Mouse (Mus musculus) heart, adult 8-10 months (tissue): ENCODE results near the gene Cpne1. TPM values are rescaled to one million over a fixed set of nuclear protein-coding genes. Genes with fewer than 3 reads are reported as not detected.
"Not testable (repeated sequence)": the region's sequence is repeated elsewhere in the genome, so short reads cannot be mapped to it uniquely, and the experiment has no call there.

Source experiments
- DNase-seq: peaks from one replicate; pipeline ENCODE4 v3.0.0; 2022; ENCODE audit warnings: low spot score
- total RNA-seq, 4 experiments: library from RNA; stranded (reverse); gene quantifications; 2 replicates each; pipeline ENCODE4 v1.2.4; 2022

Gene Cpne1
- 10 to 100 TPM in 3 of 4 experiments, 1 to 10 TPM in 1; 9.4 to 13.7 (median 11.9) TPM for total RNA-seq

DNA sequence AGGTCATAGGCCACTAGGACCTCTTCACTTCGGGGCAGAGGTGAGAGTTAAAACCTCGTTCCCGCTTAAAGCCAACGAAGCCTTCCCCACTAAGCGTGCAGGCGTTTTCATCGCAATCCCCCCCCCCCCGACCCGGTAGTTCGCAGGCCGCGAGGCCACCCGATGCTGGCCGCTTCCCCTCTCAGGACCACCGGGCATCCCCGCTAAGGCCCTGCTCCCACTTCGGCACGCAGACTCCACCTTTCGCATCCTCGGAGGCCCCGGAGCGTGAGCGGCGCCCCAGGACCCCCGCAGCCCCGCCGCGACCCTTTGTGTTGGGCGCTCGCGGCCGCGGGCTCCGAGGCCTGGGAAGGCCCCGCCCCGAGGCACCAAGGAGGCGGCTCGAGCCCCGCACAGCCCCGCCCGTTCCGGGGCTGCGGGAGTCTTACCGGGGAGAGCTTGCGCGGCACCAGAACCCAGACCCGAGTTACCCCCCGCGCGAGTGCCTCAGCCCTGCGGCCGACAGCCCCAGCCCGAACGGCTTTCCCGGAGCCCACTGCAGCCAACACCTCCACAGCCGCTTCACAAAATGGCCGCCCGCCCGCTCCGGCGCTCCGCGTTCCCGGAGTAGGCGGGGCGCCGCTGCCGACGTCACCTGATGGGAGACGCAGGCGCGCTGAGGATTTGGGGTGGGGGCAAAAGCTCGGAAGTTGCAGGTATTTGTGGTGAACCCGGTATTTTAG lies at the start of gene Cpne1, which contains the start of gene Rbm12:
Cpne1 (minus strand) TSS at position 608 of the 722 bp plus-strand sequence.
Rbm12 (minus strand) TSS at position 621 of the 722 bp plus-strand sequence.
- DNase-seq: peak; percentile 86

DNA sequence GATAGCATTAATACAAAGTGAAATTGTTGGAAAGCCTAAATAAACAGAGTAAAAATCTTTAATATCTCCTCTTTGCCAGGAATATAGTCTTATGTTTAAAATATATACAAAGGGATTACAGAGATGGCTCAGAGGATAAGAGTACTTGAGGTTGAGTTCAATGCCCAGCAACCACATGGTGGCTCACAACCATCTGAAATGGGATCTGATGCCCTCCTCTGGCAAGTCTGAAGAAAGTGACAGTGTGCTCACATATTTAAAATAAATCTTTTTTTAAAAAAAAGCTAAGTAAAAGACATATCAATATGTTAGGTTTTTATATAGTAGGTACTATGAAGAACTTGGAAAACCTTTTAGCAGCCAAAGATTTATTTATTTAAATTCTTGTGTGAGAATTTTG lies 39.8 kb upstream of the Cpne1 start:
- no peak for DNase-seq

DNA sequence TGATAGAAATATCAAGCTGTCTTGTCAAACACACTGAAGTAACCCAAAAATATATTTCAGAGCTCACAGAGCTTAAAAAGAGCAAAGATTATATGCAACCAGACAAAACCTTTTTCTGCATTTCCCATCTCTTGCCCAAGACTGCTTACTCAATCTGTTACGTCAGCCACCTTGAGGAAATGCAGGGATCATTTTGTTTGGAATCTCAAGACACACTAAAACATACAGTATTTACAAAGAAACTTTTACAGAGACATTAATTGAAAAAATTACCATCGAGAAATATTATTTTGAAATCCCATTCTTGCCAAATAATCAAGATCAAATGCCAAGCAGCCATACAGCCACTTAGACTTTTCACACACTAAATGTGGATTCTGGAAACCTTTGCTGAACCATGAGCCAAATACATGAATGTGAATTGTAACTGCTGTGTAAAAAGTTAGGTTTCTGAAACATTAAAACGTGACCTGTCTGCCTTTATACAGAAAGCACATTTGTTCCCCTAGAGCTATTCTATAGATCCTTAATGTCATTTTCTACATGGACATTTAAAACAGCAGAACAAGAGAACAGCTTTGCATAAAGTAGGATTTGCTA lies 35.7 kb upstream of the Cpne1 start:
- no peak for DNase-seq

DNA sequence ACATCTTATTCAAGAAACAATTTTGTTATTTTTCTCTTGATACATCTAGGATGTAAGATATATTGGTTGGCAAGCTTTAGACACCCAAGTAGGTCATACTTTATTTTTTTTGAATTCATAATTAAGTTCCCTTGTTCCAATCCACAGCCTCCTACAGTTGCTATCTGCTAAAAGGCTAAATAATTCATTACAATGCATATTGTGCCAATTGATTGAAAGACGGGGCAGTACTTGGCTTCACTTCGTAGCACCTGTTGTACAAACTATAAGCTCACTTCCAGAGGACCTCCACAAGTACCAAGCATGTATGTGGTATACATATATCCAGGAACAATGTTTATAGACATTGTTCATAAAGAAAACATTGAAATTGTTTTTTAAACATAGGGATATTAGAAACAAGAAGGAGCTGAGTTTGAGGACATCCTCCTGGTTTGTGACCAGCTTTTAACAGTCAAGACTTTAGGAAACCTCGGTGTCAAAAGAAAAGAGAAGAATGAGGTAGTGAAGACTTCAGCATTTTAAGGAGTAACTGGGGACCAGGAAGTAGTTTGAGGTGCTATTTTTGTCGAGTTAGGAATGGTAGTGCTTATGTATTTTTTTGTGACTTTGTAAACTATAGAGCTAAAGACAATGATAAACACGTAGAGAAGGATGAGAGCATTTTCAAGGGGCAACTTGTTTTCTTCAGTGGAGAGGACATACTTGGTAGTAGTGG lies 34.7 kb upstream of the Cpne1 start:
- DNase-seq: no peak

DNA sequence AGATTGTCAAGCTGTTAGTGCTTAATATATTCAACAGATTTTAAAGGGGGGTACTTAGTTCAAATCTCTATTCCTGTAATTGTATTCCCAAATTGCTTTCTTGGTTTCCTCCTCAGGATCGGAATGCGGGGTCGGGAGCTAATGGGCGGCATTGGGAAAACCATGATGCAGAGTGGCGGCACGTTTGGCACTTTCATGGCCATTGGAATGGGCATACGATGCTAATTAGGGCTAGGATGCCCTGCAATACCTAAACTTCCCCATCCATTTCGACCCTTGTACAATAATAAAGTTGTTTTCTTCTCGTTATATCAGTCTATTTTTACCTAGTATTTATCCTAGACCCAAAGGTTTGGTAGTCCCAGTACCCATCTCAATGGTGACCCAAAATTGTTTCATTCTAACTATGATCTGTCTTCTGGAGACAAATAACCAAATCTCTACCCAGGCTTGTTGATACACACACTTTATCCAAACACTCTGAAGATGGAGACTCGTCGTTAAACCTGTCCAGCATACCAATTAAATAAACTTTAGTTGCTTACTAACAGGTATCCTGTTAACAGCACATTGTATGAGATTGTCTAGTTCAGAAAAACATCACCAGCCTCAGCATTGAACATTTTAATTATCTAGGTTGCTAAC lies 33.8 kb upstream of the Cpne1 start:
- DNase-seq: no peak

GRCm38 (mm10) chr2:156143953-156144724 lies 32.4 kb upstream of the Cpne1 start, which contains the start of the genes Romo1 and Nfs1:
Gene Romo1, plus strand, starts transcription at chr2:156144039.
Gene Nfs1, minus strand, starts transcription at chr2:156144186.
- DNase-seq: peak; percentile 86

- no peak for DNase-seq
Observed at GRCm38 (mm10) chr2:156143367-156143766, 31.6 kb upstream of the Cpne1 start.

GRCm38 (mm10) chr2:156142820-156143219 lies 31.1 kb upstream of the Cpne1 start:
- no peak for DNase-seq

- no peak for DNase-seq
Observed at GRCm38 (mm10) chr2:156135695-156136094, 23.9 kb upstream of the Cpne1 start.

DNA sequence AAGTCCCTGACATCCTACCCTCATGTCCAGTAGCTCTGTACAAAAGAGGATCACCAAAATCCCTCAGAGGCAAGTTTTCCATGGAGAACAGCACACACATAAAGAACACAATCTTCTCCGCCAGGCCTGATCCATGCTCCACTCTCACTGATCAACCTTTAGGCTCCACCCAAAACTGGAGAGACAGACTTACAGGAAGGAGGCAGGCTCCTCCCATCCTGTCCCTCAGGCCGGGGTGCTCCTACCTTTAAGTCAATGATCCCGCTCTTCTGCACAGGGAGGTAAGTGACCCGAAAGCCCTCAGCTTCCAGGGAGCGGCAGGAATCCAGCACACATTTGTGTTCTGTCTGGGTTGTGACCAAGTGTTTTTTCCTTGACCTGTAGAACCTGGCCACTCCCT lies 22.4 kb upstream of the Cpne1 start:
- no peak for DNase-seq

DNA sequence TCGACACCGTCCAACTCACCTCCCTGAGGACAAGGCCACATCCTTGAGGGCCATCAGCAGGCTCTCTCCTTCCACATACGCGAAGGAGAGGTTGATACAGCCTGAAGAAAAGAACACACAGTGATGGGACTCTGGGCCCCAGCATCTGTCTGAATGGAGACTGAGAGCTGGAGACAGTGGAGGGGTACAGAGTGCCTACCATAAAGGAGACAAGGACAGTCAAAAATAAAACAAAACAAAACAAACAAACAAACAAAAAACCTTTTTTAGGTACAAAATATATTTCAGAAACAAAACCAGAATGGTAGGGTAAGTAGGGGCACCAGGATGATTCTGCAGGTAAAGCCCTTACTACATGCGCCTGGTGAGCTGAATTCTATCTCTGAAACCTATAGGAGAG lies 15.2 kb upstream of the Cpne1 start, which contains the start of gene Gm28036:
Gm28036 (minus strand) TSS at position 101 of the 400 bp plus-strand sequence.
- DNase-seq: no peak

DNA sequence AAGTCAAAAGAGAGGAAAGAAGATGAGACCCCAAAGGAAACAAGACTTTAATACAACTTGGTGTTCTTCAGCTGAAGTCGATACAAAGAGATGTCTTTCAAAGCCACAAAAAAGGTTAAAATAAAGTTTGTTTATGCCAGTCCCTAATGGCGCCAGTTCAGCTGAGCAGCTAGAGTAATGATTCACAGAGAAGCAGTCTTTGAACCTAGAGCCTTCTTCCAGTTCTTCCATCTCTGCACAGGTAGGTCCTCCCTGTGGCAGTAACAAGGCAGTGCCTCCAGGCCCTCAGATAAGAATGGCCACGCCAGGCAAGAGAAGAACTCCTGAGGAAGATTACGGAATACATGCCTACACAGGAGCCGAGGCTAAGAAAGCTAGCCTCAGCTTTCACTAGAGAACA lies 12.0 kb upstream of the Cpne1 start:
- no peak for DNase-seq

DNA sequence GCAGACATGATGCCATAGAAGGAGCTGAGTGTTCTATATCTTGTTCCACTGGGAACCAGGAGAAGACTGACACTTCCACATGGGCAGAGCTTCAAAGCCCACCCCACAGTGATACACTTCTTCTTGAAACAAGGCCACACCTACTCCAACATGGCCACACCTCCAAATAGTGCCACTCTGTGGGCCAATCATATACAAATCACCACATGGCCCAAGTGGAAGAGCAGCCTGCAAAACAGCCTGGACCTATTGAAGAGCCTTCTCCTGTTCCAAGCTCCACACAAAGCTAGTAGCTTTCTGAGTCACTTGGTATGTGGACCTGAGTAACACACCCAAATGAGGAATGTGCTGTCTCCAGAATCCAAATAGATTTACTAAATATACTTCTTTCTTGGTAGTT lies 7.8 kb upstream of the Cpne1 start:
- no peak for DNase-seq

DNA sequence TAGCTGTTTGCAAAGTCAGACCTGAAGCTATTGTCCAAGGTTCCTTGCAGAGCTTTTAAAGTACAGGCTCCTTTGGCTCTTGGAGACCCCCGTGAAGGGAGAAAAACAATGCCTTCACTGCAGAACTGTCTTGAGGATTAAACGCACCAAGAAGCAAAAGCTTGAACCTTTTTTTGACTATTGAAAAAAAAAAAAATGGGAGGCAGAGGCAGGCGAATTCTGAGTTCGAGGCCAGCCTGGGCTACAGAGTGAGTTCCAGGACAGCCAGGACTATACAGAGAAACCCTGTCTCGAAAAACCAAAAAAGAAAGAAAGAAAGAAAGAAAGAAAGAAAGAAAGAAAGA lies 287 bp upstream of the Cpne1 start:
- DNase-seq: not testable (repeated sequence)

DNA sequence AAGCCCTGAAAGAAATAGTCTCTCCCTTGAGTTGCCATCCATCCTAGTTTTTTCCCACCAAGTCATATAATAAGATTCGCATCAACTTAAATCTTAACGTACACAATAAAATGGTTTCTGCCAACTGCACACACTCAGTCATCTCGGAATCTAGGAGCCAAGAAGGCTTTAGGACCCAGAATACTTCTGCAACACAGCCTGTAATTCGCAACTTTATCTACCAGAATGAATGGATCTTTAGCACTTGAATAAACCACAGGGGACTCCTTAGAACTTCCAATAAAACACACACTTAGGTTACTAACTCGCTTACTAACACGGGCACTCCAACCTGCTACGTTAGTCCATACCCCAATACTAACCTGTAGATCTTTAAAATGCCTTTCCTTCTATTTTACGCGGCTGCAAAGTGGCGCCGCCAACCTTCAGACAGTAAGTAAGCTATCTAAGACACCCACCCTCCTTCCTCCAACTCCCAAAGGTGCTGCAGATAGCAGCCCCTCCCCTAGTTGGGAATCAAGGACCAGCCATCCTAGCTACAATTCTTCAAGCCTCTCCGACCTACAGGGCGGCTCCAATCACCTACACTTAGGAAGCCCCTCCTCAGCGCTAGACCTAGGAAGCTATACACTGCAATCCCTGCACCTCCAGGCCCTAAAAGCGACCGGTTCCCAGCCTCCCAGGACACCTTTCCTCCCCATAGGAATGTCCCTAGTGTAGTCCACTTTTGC lies 973 bp downstream of the Cpne1 start:
- DNase-seq: peak; percentile 7

DNA sequence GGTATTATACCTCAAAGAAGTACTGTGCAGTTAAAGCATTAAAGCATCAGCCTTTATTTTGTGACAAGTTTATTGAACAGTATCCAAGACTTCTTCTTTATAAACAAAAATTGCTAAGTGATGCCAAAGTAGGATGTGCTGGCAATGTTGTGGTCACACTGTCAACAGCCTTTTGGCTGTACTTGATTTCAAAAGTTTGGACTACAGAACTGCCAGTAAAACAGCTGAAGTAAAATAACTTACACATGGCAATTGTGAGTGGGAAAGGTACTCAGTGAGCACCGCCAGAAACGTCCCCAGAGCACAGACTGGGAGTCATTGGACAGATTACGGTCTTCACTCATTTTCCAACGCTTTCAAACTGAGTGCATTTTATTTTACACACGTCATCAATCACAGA lies 19.8 kb downstream of the Cpne1 start:
- no peak for DNase-seq

- DNase-seq: no peak
Observed at GRCm38 (mm10) chr2:156089799-156090198, 22.0 kb downstream of the Cpne1 start.

DNA sequence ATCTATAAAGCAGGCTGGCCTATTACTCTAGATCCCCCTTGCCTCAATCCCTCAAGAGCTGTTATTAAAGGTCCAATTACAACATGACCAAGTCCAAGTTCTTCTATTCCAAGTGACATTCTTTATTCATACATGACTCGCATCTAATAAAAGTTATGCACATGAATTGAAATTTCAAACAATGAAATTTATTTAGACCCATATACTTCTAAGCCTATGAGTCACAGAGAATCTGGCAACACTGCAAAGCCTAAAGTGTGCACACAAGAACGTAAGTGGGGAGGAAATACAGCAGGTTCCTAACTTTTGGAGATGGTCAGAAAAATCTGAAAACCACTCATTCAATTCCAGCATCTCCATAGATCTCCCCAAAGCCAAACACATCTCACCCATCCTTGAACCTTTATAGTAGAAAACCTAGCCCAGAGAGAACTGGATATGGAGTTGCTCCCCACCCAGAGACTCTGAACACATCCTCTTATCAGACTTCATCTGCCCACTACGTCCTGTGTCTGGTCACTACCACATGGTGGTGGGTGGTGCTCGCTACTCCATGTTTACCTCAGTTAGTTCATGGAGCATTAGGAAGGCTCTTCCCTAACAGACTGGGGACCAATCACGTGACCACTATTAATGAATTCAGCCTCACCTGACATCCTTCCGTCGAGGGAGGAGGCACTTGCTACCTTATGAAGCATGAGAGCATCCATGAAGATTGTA lies 24.2 kb downstream of the Cpne1 start:
- no peak for DNase-seq

DNA sequence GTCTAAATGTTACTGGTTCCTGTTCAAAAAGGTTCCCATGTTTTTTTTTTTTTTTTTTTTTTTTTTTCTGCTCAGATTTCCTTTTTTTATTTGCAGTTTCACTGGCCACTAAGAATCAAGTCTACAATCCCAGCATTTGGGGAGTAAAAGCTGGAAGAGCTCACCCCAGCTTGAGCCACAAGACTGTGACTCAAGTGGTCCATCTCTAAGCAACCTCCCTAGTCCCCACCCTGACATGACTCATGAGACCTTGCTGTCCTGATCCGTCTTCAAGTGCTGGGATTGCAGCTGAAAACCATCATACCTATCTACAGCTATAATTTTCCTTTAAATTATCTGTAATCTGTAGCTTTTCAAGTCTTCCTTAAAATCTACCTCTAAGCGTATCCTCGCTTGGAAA lies 27.2 kb downstream of the Cpne1 start:
- DNase-seq: no peak

- DNase-seq: no peak
Observed at GRCm38 (mm10) chr2:156080391-156080790, 31.4 kb downstream of the Cpne1 start.
